Mouse (Mus musculus) adrenal gland, adult 2 months (tissue): ENCODE results near the gene Dock9. TPM values are rescaled to one million over a fixed set of nuclear protein-coding genes. Genes with fewer than 3 reads are reported as not detected.
A peak's percentile ranks its signal among the peaks of the same experiment; 100 is the strongest.
"Not testable (repeated sequence)": the region's sequence is repeated elsewhere in the genome, so short reads cannot be mapped to it uniquely, and the experiment has no call there.

Source experiments
- DNase-seq: peaks from one replicate; pipeline ENCODE4 v3.0.0; 2021
- polyA plus RNA-seq: library from polyadenylated mRNA; depleted of rRNA; stranded (reverse); fragments of >200 nt; gene quantifications from 2 replicates; pipeline ENCODE4 v1.2.3, GENCODE M21; 2012
- total RNA-seq, 2 experiments: library from RNA; stranded (reverse); gene quantifications; 2 replicates each; pipeline ENCODE4 v1.2.3; 2021

Dock9 gene
- total and polyA plus RNA-seq, 3 experiments, result 8.0 to 29.2 (median 18.6) TPM

- no peak for DNase-seq
These were observed 137.3 kb downstream of the Dock9 start for GRCm38 (mm10) chr14:121660167-121660894.

GRCm38 (mm10) chr14:121659061-121659824 lies 138.4 kb downstream of the Dock9 start:
- DNase-seq, result no peak

- DNase-seq, result no peak
These were observed 139.1 kb downstream of the Dock9 start for GRCm38 (mm10) chr14:121658537-121658936.

GRCm38 (mm10) chr14:121657633-121658032 lies 140.0 kb downstream of the Dock9 start:
- DNase-seq, result no peak

GRCm38 (mm10) chr14:121656912-121657311 lies 140.7 kb downstream of the Dock9 start:
- DNase-seq, result no peak

GRCm38 (mm10) chr14:121654977-121655376 lies 142.7 kb downstream of the Dock9 start:
- DNase-seq, result no peak

GRCm38 (mm10) chr14:121654416-121654967 lies 143.1 kb downstream of the Dock9 start:
- no peak for DNase-seq

- no peak for DNase-seq
These were observed 143.9 kb downstream of the Dock9 start for GRCm38 (mm10) chr14:121653717-121654116.

GRCm38 (mm10) chr14:121653241-121653640 lies 144.4 kb downstream of the Dock9 start:
- no peak for DNase-seq

- peak; percentile 29 for DNase-seq
These were observed 149.0 kb downstream of the Dock9 start for GRCm38 (mm10) chr14:121648581-121649060.

- no peak for DNase-seq
These were observed 149.9 kb downstream of the Dock9 start for GRCm38 (mm10) chr14:121647693-121648092.

GRCm38 (mm10) chr14:121646617-121647016 lies 151.0 kb downstream of the Dock9 start:
- DNase-seq, result peak; percentile 53

- DNase-seq, result no peak
These were observed 153.3 kb downstream of the Dock9 start for GRCm38 (mm10) chr14:121644302-121644701.

GRCm38 (mm10) chr14:121641271-121641670 lies 156.4 kb downstream of the Dock9 start:
- DNase-seq, result no peak

GRCm38 (mm10) chr14:121636935-121637510 lies 160.6 kb downstream of the Dock9 start:
- DNase-seq, result peak; percentile 86

GRCm38 (mm10) chr14:121634736-121635430 lies 162.8 kb downstream of the Dock9 start:
- no peak for DNase-seq

- no peak for DNase-seq
These were observed 163.4 kb downstream of the Dock9 start for GRCm38 (mm10) chr14:121634093-121634735.

- no peak for DNase-seq
These were observed 165.7 kb downstream of the Dock9 start for GRCm38 (mm10) chr14:121631934-121632333.

GRCm38 (mm10) chr14:121626741-121627140 lies 170.9 kb downstream of the Dock9 start:
- DNase-seq, result no peak

GRCm38 (mm10) chr14:121623996-121624542 lies 173.6 kb downstream of the Dock9 start:
- not testable (repeated sequence) for DNase-seq

GRCm38 (mm10) chr14:121621806-121622205 lies 175.8 kb downstream of the Dock9 start:
- DNase-seq, result no peak
